Mouse (Mus musculus) lung, embryonic 14.5 days (tissue): ENCODE measurements around the gene Ercc2. TPM values are rescaled to one million over a fixed set of nuclear protein-coding genes. Genes with fewer than 3 reads are reported as not detected.

Source experiments
- ATAC-seq: fragments of 200-750 bp; cut with Nextera tagmentation; 2 replicates; pipeline ENCODE4 v1.8.0; 2017; ENCODE audit warnings: mild to moderate bottlenecking, moderate TSS enrichment, moderate library complexity; ENCODE audit not compliant: insufficient read depth
- DNase-seq: peaks from one replicate; pipeline ENCODE4 v3.0.0-alpha.2; 2015
- H3K27ac ChIP-seq: fragments of 300-500 bp; sonication (generic); 2 replicates; pipeline ENCODE4 v1.5.1; 2014; ENCODE audit warnings: low read depth, mild to moderate bottlenecking, moderate library complexity
- H3K27me3 ChIP-seq: fragments of 300-500 bp; sonication (generic); 2 replicates; pipeline ENCODE4 v1.6.1; 2014; ENCODE audit warnings: low read length, control low read depth; ENCODE audit not compliant: insufficient read depth
- H3K36me3 ChIP-seq: fragments of 300-500 bp; sonication (generic); 2 replicates; pipeline ENCODE4 v1.6.1; 2014; ENCODE audit warnings: control low read depth; ENCODE audit not compliant: insufficient read depth
- H3K4me1 ChIP-seq: fragments of 300-500 bp; sonication (generic); 2 replicates; pipeline ENCODE4 v1.6.1; 2014; ENCODE audit warnings: antibody characterized with exemption, control low read depth; ENCODE audit not compliant: insufficient read depth
- H3K4me2 ChIP-seq: fragments of 300-500 bp; sonication (generic); 2 replicates; pipeline ENCODE4 v1.6.1; 2014; ENCODE audit warnings: mild to moderate bottlenecking
- H3K4me3 ChIP-seq: fragments of 300-500 bp; sonication (generic); 2 replicates; pipeline ENCODE4 v1.5.1; 2014; ENCODE audit warnings: low read depth, low read length
- H3K9ac ChIP-seq: fragments of 300-500 bp; sonication (generic); 2 replicates; pipeline ENCODE4 v1.6.1; 2014
- H3K9me3 ChIP-seq: fragments of 300-500 bp; sonication (generic); 2 replicates; pipeline ENCODE4 v1.6.1; 2016; ENCODE audit warnings: low read depth, low read length, control low read depth
- CTCF ChIP-seq: IDR thresholded peaks from 2 replicates; pipeline ENCODE4 v1.5.1; 2016; ENCODE audit warnings: antibody characterized with exemption, low read depth
- WGBS: fragments of 180-500 bp; shearing (Covaris S2); extraction: QIAGEN DNeasy Blood & Tissue Kit; methylation state at CpG from one replicate; pipeline ENCODE4 v1.1.7; 2014; 5-methylcytosine and 5-hydroxymethylcytosine counted together
- microRNA counts: library from miRNA; unstranded; fragments of <30 nt; microRNA quantifications from one replicate; lab custom pipeline; 2016
- microRNA-seq: library from miRNA; unstranded; fragments of <30 nt; microRNA quantifications from one replicate; pipeline ENCODE4, GENCODE M21; 2016; ENCODE audit warnings: borderline number of aligned reads
- polyA plus RNA-seq: library from polyadenylated mRNA; unstranded; fragments of >200 nt; fragmentation: Nextera tagmentation; extraction: Ambion mirVana; gene quantifications from 2 replicates; pipeline ENCODE4 v1.2.1, GENCODE M21; 2014

The Ercc2 gene
- polyA plus RNA-seq, 1 experiment from 2014 or later: 12.1 TPM

DNA sequence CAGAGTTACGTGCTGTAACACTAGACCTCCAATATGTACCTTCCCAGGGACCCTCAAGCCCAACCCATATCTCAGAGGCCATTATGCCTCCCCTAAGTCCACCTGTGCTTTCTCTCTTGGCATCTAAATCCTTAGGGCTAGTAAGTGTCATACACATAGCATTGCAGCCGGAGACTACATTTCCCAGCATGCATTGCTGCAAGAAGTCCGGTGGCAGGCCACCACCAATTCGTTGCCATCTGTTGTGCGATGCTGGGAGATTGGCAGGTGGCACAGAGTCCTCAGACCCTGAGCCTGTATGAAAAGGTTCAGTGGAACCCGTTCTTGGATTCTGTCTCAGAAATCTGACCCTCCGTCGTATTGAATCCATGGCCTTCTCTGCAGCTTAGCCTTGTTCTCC lies 47.9 kb downstream of the Ercc2 start:
- H3K4me1 ChIP-seq: no peaks in the 10 kb centered on the region
- H3K4me2 ChIP-seq: no peak overlapping the region
- H3K36me3 ChIP-seq: peaks cover 97% of the 10 kb centered on the region
- no peaks in the 10 kb centered on the region for H3K27me3 ChIP-seq
- no peak for TF ChIP-seq CTCF
- no peak overlapping the region for H3K4me3 ChIP-seq
- DNase-seq: no peak
- H3K9me3 ChIP-seq: no peaks in the 10 kb centered on the region
- ATAC-seq: no peak
- no peak overlapping the region for H3K27ac ChIP-seq
- no peak overlapping the region for H3K9ac ChIP-seq
- WGBS: 73% methylated on average over 8 of the region's 8 CpGs

GRCm38 (mm10) chr7:19430402-19430801 lies 48.6 kb downstream of the Ercc2 start:
- H3K9me3 ChIP-seq: no peaks in the 10 kb centered on the region
- TF ChIP-seq CTCF: no peak
- H3K4me1 ChIP-seq: no peaks in the 10 kb centered on the region
- no peak overlapping the region for H3K27ac ChIP-seq
- peak; percentile 23 for DNase-seq
- H3K4me2 ChIP-seq: no peak overlapping the region
- H3K4me3 ChIP-seq: no peak overlapping the region
- H3K9ac ChIP-seq: no peak overlapping the region
- WGBS: 69% methylated on average over 6 of the region's 6 CpGs
- H3K36me3 ChIP-seq: peaks cover 97% of the 10 kb centered on the region
- no peaks in the 10 kb centered on the region for H3K27me3 ChIP-seq
- no peak for ATAC-seq

DNA sequence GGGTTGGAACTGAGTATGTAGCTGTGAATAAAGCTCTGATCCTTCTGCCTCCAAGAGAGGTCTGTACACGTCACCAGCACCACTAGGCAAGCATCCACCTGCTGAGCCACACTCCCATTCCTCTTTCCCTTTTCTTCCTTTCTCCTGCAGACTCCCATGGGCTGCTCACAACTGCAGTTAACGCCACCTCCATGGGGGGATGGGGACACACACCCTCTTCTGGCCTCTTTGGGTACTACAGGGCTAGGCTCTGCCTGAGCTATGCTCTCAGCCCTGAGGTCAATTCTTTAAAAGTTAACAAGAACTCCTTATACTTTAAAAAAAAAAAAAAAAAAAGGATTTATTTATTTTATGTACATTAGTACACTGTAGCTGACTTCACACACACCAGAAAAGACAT lies 50.7 kb downstream of the Ercc2 start:
- ATAC-seq: no peak
- H3K9ac ChIP-seq: no peak overlapping the region
- H3K9me3 ChIP-seq: no peaks in the 10 kb centered on the region
- 97% methylated on average over 2 of the region's 2 CpGs for WGBS
- H3K4me3 ChIP-seq: no peak overlapping the region
- H3K4me2 ChIP-seq: no peak overlapping the region
- no peaks in the 10 kb centered on the region for H3K27me3 ChIP-seq
- no peak overlapping the region for H3K27ac ChIP-seq
- H3K4me1 ChIP-seq: no peaks in the 10 kb centered on the region
- TF ChIP-seq CTCF: peak; percentile 38
- DNase-seq: no peak
- peaks cover 94% of the 10 kb centered on the region for H3K36me3 ChIP-seq

DNA sequence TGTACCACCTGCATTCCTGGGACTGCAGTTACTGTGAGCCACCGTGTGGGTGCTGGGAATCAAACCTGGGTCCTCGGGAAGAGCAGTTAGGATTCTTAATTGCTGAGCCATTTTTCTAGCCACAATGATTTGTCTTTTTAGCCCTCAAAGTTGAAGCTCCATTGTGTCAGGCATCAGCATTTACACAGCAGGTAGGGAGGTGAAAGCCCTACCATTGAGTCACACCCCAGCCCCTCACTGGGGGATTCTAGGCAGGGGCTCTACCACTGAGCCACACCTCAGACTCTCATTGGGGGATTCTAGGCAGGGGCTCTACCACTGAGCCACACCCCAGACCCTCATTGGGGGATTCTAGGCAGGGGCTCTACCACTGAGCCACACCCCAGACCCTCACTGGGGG lies 54.5 kb downstream of the Ercc2 start:
- DNase-seq: no peak
- no peaks in the 10 kb centered on the region for H3K9me3 ChIP-seq
- no peak overlapping the region for H3K9ac ChIP-seq
- H3K4me1 ChIP-seq: no peaks in the 10 kb centered on the region
- WGBS: 95% methylated on average over 2 of the region's 2 CpGs
- H3K36me3 ChIP-seq: peaks cover 89% of the 10 kb centered on the region
- TF ChIP-seq CTCF: no peak
- H3K27ac ChIP-seq: no peak overlapping the region
- no peaks in the 10 kb centered on the region for H3K27me3 ChIP-seq
- H3K4me2 ChIP-seq: no peak overlapping the region
- no peak overlapping the region for H3K4me3 ChIP-seq
- no peak for ATAC-seq

- no peaks in the 10 kb centered on the region for H3K4me1 ChIP-seq
- H3K9me3 ChIP-seq: no peaks in the 10 kb centered on the region
- no peak for ATAC-seq
- H3K4me2 ChIP-seq: no peak overlapping the region
- WGBS: 81% methylated on average over 9 of the region's 9 CpGs
- H3K27me3 ChIP-seq: no peaks in the 10 kb centered on the region
- H3K27ac ChIP-seq: no peak overlapping the region
- no peak for TF ChIP-seq CTCF
- DNase-seq: no peak
- no peak overlapping the region for H3K9ac ChIP-seq
- H3K4me3 ChIP-seq: no peak overlapping the region
- peaks cover 89% of the 10 kb centered on the region for H3K36me3 ChIP-seq
These were observed 55.2 kb downstream of the Ercc2 start for GRCm38 (mm10) chr7:19437048-19437447.

GRCm38 (mm10) chr7:19441448-19442091 lies 59.8 kb downstream of the Ercc2 start:
- Histone ChIP-seq H3K9ac (no peak overlapping the region), H3K9me3 (no peaks in the 10 kb centered on the region), H3K27ac (no peak overlapping the region), H3K4me1 (no peaks in the 10 kb centered on the region), H3K4me2 (no peak overlapping the region), H3K36me3 (peaks cover 83% of the 10 kb centered on the region), H3K4me3 (no peak overlapping the region), H3K27me3 (no peaks in the 10 kb centered on the region)
- 75% methylated on average over 9 of the region's 9 CpGs for WGBS
- no peak for ATAC-seq
- no peak for DNase-seq
- TF ChIP-seq CTCF: no peak

DNA sequence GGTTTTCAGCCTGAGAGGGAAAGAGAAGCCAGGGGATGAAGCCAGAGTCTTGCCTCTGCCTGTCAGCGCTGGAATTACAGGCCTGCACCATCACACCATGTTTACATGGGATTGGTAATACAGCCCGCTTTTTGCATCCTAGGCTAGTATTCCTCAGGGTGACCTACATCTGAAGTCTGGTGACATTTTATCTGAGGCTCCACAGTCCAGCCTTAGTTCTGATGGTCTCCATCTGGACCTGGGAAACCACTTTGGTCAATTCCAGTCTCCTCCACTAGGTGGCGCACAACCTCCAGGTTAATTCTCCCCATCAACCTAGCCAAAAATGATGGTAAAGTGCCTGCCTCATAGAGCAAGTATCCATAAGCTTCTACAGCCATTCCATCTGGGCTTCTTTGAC lies 61.5 kb downstream of the Ercc2 start:
- Histone ChIP-seq H3K4me2 (no peak overlapping the region), H3K36me3 (peaks cover 84% of the 10 kb centered on the region), H3K9ac (no peak overlapping the region), H3K4me1 (no peaks in the 10 kb centered on the region), H3K27ac (no peak overlapping the region), H3K9me3 (no peaks in the 10 kb centered on the region), H3K27me3 (no peaks in the 10 kb centered on the region), H3K4me3 (no peak overlapping the region)
- peak; percentile 92 for DNase-seq
- 39% methylated on average over 3 of the region's 3 CpGs for WGBS
- TF ChIP-seq CTCF: peak; percentile 95
- peak; percentile 45; the same call in 1 of the 2 replicates for ATAC-seq

- Histone ChIP-seq H3K27me3 (no peaks in the 10 kb centered on the region), H3K9ac (no peak overlapping the region), H3K9me3 (no peaks in the 10 kb centered on the region), H3K4me1 (no peaks in the 10 kb centered on the region), H3K36me3 (peaks cover 87% of the 10 kb centered on the region), H3K4me3 (no peak overlapping the region), H3K4me2 (no peak overlapping the region), H3K27ac (no peak overlapping the region)
- no peak for TF ChIP-seq CTCF
- DNase-seq (no peak), ATAC-seq (no peak)
- 71% methylated on average over 12 of the region's 12 CpGs for WGBS
These were observed 63.0 kb downstream of the Ercc2 start for GRCm38 (mm10) chr7:19444801-19445200.

MicroRNA genes within 50 kb of the gene (microRNA counts, 519-probe panel; counts per million panel counts)
- microRNA mmu-miR-343 (lab: Ali Mortazavi, UCI): 30.5 counts per million

Small RNA genes within 50 kb of the gene (microRNA-seq; reads per million reads assigned to microRNA genes)
- gene Mir343: not detected

Other genes with a start within 250 kb of the Ercc2 start
- 12.5 and 13.1 TPM in 2 replicates for gene Qpctl, start 232.7 kb upstream of the Ercc2 start, polyA plus RNA-seq
- gene Snrpd2, start 232.3 kb upstream of the Ercc2 start, polyA plus RNA-seq: 158 and 161 TPM in 2 replicates
- 0.26 and 0.85 TPM in 2 replicates for gene Gipr, start 215.9 kb upstream of the Ercc2 start, polyA plus RNA-seq
- gene Eml2, start 205.6 kb upstream of the Ercc2 start, polyA plus RNA-seq: 2.6 and 2.7 TPM in 2 replicates
- gene Gpr4, start 169.5 kb upstream of the Ercc2 start, polyA plus RNA-seq: 1.6 and 2.2 TPM in 2 replicates
- 38.0 and 39.4 TPM in 2 replicates for gene Opa3, start 153.7 kb upstream of the Ercc2 start, polyA plus RNA-seq
- 88.9 and 95.3 TPM in 2 replicates for gene Vasp, start 110.2 kb upstream of the Ercc2 start, polyA plus RNA-seq
- gene Ppm1n, start 101.9 kb upstream of the Ercc2 start, polyA plus RNA-seq: not detected in 2 replicates
- gene Rtn2, start 99.4 kb upstream of the Ercc2 start, polyA plus RNA-seq: 8.0 and 9.1 TPM in 2 replicates
- not detected in 2 replicates for gene Fosb, start 72.0 kb upstream of the Ercc2 start, polyA plus RNA-seq
- gene Ercc1, start 37.2 kb upstream of the Ercc2 start, polyA plus RNA-seq: 88.6 and 90.5 TPM in 2 replicates
- gene Cd3eap, start 22.5 kb upstream of the Ercc2 start, polyA plus RNA-seq: 21.3 and 24.2 TPM in 2 replicates
- 5.4 and 7.9 TPM in 2 replicates for gene Ppp1r13l, start 22.3 kb upstream of the Ercc2 start, polyA plus RNA-seq
- 6.5 and 7.5 TPM in 2 replicates for gene Klc3, start 22.1 kb downstream of the Ercc2 start, polyA plus RNA-seq
- 2.8 and 11.1 TPM in 2 replicates for gene Ckm, start 22.8 kb downstream of the Ercc2 start, polyA plus RNA-seq
- gene Mark4, start 76.8 kb downstream of the Ercc2 start, polyA plus RNA-seq: 8.7 and 11.1 TPM in 2 replicates
- gene Exoc3l2, start 81.3 kb downstream of the Ercc2 start, polyA plus RNA-seq: 1.7 and 2.2 TPM in 2 replicates
- gene Bloc1s3, start 126.4 kb downstream of the Ercc2 start, polyA plus RNA-seq: 1.1 and 1.7 TPM in 2 replicates
- 77.3 and 83.5 TPM in 2 replicates for gene Trappc6a, start 126.4 kb downstream of the Ercc2 start, polyA plus RNA-seq
- 0.11 TPM in 2 replicates for gene Nkpd1, start 135.8 kb downstream of the Ercc2 start, polyA plus RNA-seq
- 4.7 and 6.2 TPM in 2 replicates for gene Ppp1r37, start 181.1 kb downstream of the Ercc2 start, polyA plus RNA-seq
- 0.27 and 0.38 TPM in 2 replicates for gene Zfp296, start 195.3 kb downstream of the Ercc2 start, polyA plus RNA-seq
- gene Gemin7, start 195.6 kb downstream of the Ercc2 start, polyA plus RNA-seq: 180 and 183 TPM in 2 replicates
- gene Clasrp, start 222.5 kb downstream of the Ercc2 start, polyA plus RNA-seq: 46.9 and 51.5 TPM in 2 replicates
- 7.3 TPM in 2 replicates for gene Relb, start 247.4 kb downstream of the Ercc2 start, polyA plus RNA-seq